Mouse (Mus musculus): ENCODE results near the gene Rnasel.

- TF ChIP-seq CTCF (IDR thresholded peaks at IDR 0.05) (no peak), EP300 (IDR thresholded peaks at IDR 0.05) (no peak)
These were observed 18.1 kb downstream of the Rnasel start for GRCm38 (mm10) chr1:153767281-153767680.
